30 mouse cellular contexts compared by ENCODE assay signal in genomic region chr3:55181766-55182165, GRCm38 (mm10). TPM values are rescaled to one million over a fixed set of nuclear protein-coding genes. Genes with fewer than 3 reads are reported as not detected.
DNase-seq lines count a peak whose midpoint lies in the region; ATAC-seq and TF ChIP-seq lines count a peak whose summit lies in the region.
"Had no signal": no experiment of that assay in that cellular context is flagged by ENCODE, and none has a peak within 500 bp of the region (broad histone marks: within the 10 kb centered on the region; RNA-seq: fewer than 3 reads in every experiment).

Gene Sohlh2 (plus strand): TSS chr3:55182028.

- no peak within 1 kb of the TSS for H3K4me3 ChIP-seq in hindbrain, embryonic 14.5 days (replicated peaks; ENCODE audit: low read length)
- H3K4me3 ChIP-seq in hindbrain, embryonic 11.5 days (ENCODE audit: low read depth, low read length) = no peak within 1 kb of the TSS
- peak within 1 kb of the TSS; percentile 76 for H3K4me3 ChIP-seq in E14TG2a.4 (replicated peaks; ENCODE audit: low read length)
- peak within 1 kb of the TSS; percentile 60 to 75 for H3K4me3 ChIP-seq in ES-E14 (ENCODE audit: insufficient read depth in 1 of 2, low read depth in 1 of 2, low read length in 2 of 2, poor library complexity in 1 of 2, severe bottlenecking in 1 of 2)
- H3K4me3 ChIP-seq in stomach, embryonic 15.5 days (replicated peaks) = no peak within 1 kb of the TSS
- H3K4me3 ChIP-seq: erythroblast, embryonic 14.5 days; forebrain, embryonic 12.5 days; heart, embryonic 15.5 days; layer of hippocampus, adult 2 months; limb, embryonic 13.5 days; liver, embryonic 12.5 days; neural tube, embryonic 15.5 days had no signal

- H3K36me3 ChIP-seq in hindbrain, embryonic 14.5 days (replicated peaks; ENCODE audit: control insufficient read depth, insufficient read depth) = no peaks in the 10 kb centered on the region
- no peaks in the 10 kb centered on the region for H3K36me3 ChIP-seq in hindbrain, embryonic 11.5 days (ENCODE audit: control insufficient read depth, insufficient read depth, low read length)
- H3K36me3 ChIP-seq in E14TG2a.4 (ENCODE audit: insufficient read depth, low read length) (no peaks in the 10 kb centered on the region), ES-E14 (ENCODE audit: control insufficient read depth, insufficient read depth, low read length, poor library complexity, severe bottlenecking) (no peaks in the 10 kb centered on the region)
- H3K36me3 ChIP-seq in stomach, embryonic 15.5 days = no peaks in the 10 kb centered on the region
- H3K36me3 ChIP-seq: forebrain, embryonic 12.5 days; heart, embryonic 15.5 days; limb, embryonic 13.5 days; liver, embryonic 12.5 days; neural tube, embryonic 15.5 days had no signal

- H3K27me3 ChIP-seq in hindbrain, embryonic 14.5 days (ENCODE audit: control insufficient read depth, insufficient read depth, low read length) = no peaks in the 10 kb centered on the region
- H3K27me3 ChIP-seq in hindbrain, embryonic 11.5 days (ENCODE audit: control insufficient read depth, insufficient read depth, low read length) = no peaks in the 10 kb centered on the region
- peaks cover 27% of the 10 kb centered on the region for H3K27me3 ChIP-seq in E14TG2a.4 (ENCODE audit: insufficient read depth, low read length)
- H3K27me3 ChIP-seq in stomach, embryonic 15.5 days (replicated peaks) = no peaks in the 10 kb centered on the region
- H3K27me3 ChIP-seq: forebrain, embryonic 12.5 days; heart, embryonic 15.5 days; limb, embryonic 13.5 days; liver, embryonic 12.5 days; neural tube, embryonic 15.5 days had no signal

- no peak within 1 kb of the TSS for H3K4me2 ChIP-seq in hindbrain, embryonic 14.5 days (replicated peaks)
- no peak within 1 kb of the TSS for H3K4me2 ChIP-seq in hindbrain, embryonic 11.5 days (replicated peaks; ENCODE audit: low read depth, low read length)
- no peak within 1 kb of the TSS for H3K4me2 ChIP-seq in stomach, embryonic 15.5 days
- H3K4me2 ChIP-seq: forebrain, embryonic 12.5 days; heart, embryonic 15.5 days; limb, embryonic 13.5 days; liver, embryonic 12.5 days; neural tube, embryonic 15.5 days had no signal

- ATAC-seq in hindbrain, embryonic 14.5 days (ENCODE audit: low FRiP score) = 0 out of 2 replicates have a peak, but pooled peaks have one; percentile 40
- ATAC-seq in hindbrain, embryonic 11.5 days (ENCODE audit: low FRiP score) = no peak
- ATAC-seq in stomach, embryonic 15.5 days (ENCODE audit: insufficient read depth, low FRiP score, low read depth) = peak; percentile 60; the same call in 1 of the 2 replicates
- ATAC-seq: intestine, postnatal 0 days; liver, embryonic 12.5 days had no signal

- no peak within 1 kb of the TSS for H3K9ac ChIP-seq in hindbrain, embryonic 14.5 days
- no peak within 1 kb of the TSS for H3K9ac ChIP-seq in hindbrain, embryonic 11.5 days (ENCODE audit: low read depth, low read length)
- peak within 1 kb of the TSS; percentile 46; the same call in 1 of the 2 replicates for H3K9ac ChIP-seq in ES-E14 (ENCODE audit: insufficient read depth, low read depth, low read length, poor library complexity, severe bottlenecking)
- no peak within 1 kb of the TSS for H3K9ac ChIP-seq in stomach, embryonic 15.5 days
- H3K9ac ChIP-seq: forebrain, embryonic 12.5 days; heart, embryonic 15.5 days; limb, embryonic 13.5 days; liver, embryonic 12.5 days; neural tube, embryonic 15.5 days had no signal

- TF ChIP-seq CTCF in E14TG2a.4 (conservative IDR thresholded peaks at IDR 0.05; ENCODE audit: low read length) = no peak

- in situ Hi-C loops in ES-E14 (cut with MboI; ENCODE audit: low sequenced_read_pairs in 2 of 2, unreplicated experiment in 2 of 2) = no loop called here

- no peaks in the 10 kb centered on the region for H3K9me3 ChIP-seq in hindbrain, embryonic 14.5 days (ENCODE audit: control insufficient read depth, low read length)
- H3K9me3 ChIP-seq in hindbrain, embryonic 11.5 days (ENCODE audit: control insufficient read depth, low read length) = no peaks in the 10 kb centered on the region
- H3K9me3 ChIP-seq in E14TG2a.4 (ENCODE audit: low read length) (no peaks in the 10 kb centered on the region), ES-E14 (ENCODE audit: control insufficient read depth, insufficient read depth, low read depth, low read length) (no peaks in the 10 kb centered on the region)
- no peaks in the 10 kb centered on the region for H3K9me3 ChIP-seq in stomach, embryonic 15.5 days
- H3K9me3 ChIP-seq: forebrain, embryonic 12.5 days; heart, embryonic 15.5 days; limb, embryonic 13.5 days; liver, embryonic 12.5 days; neural tube, embryonic 15.5 days had no signal

- no peak within 1 kb of the TSS for H3K27ac ChIP-seq in hindbrain, embryonic 14.5 days
- H3K27ac ChIP-seq in hindbrain, embryonic 11.5 days (ENCODE audit: low read depth, low read length) = no peak within 1 kb of the TSS
- H3K27ac ChIP-seq in ES-E14 (ENCODE audit: insufficient read depth, low read depth, low read length, poor library complexity, severe bottlenecking) = no peak within 1 kb of the TSS
- no peak within 1 kb of the TSS for H3K27ac ChIP-seq in stomach, embryonic 15.5 days
- H3K27ac ChIP-seq: forebrain, embryonic 12.5 days; heart, embryonic 15.5 days; layer of hippocampus, adult 2 months; limb, embryonic 13.5 days; liver, embryonic 12.5 days; neural tube, embryonic 15.5 days had no signal

- WGBS in hindbrain, embryonic 14.5 days = 93% methylated on average over 22 of the region's 22 CpGs
- 91% methylated on average over 22 of the region's 22 CpGs for WGBS in hindbrain, embryonic 11.5 days
- WGBS in stomach, embryonic 15.5 days = 94% methylated on average over 22 of the region's 22 CpGs

- H3K4me1 ChIP-seq in hindbrain, embryonic 14.5 days (replicated peaks; ENCODE audit: control insufficient read depth, insufficient read depth, low read length) = no peaks in the 10 kb centered on the region
- H3K4me1 ChIP-seq in hindbrain, embryonic 11.5 days (replicated peaks; ENCODE audit: control insufficient read depth, insufficient read depth, low read length) = no peaks in the 10 kb centered on the region
- peaks cover 21% of the 10 kb centered on the region for H3K4me1 ChIP-seq in E14TG2a.4 (replicated peaks; ENCODE audit: low read depth, low read length)
- no peaks in the 10 kb centered on the region for H3K4me1 ChIP-seq in ES-E14 (ENCODE audit: control insufficient read depth in 2 of 2, insufficient read depth in 2 of 2, low read length in 2 of 2, poor library complexity in 1 of 2)
- no peaks in the 10 kb centered on the region for H3K4me1 ChIP-seq in stomach, embryonic 15.5 days
- H3K4me1 ChIP-seq: forebrain, embryonic 12.5 days; heart, embryonic 15.5 days; limb, embryonic 13.5 days; liver, embryonic 12.5 days; neural tube, embryonic 15.5 days had no signal

- DNase-seq in hindbrain, embryonic 14.5 days (ENCODE audit: low spot score) = no peak
- DNase-seq in hindbrain, embryonic 11.5 days (ENCODE audit: low spot score) = no peak
- DNase-seq in ES-E14 (ENCODE audit: low read depth, low spot score) = no peak
- no peak for DNase-seq in right cerebral cortex, postnatal 36 days (ENCODE audit: low spot score in 2 of 2)
- DNase-seq in right cerebral cortex, adult 18-20 months = no peak
- no peak for DNase-seq in adrenal gland, postnatal 10 days
- DNase-seq: adrenal gland, postnatal 14 days; cerebellum, adult 2 months; cerebellum, postnatal 25 days; gastrocnemius, postnatal 25 days; heart, adult 18-20 months; heart, postnatal 4 days; kidney, postnatal 25 days; layer of hippocampus, postnatal 36 days; lung, adult 18-20 months; lung, postnatal 10 days; thymus, adult 2 months; thymus, postnatal 4 days had no signal

TF ChIP-seq in ES-E14, 5 proteins besides CTCF, POLR2A, EP300 and RAD21:
- no peak for TF ChIP-seq ZNF384 (IDR thresholded peaks at IDR 0.05; ENCODE audit: low read depth, low read length)

RNA-seq across cellular contexts. Expression of gene Sohlh2, which starts in this region (rescaled TPM):
- polyA plus RNA-seq in hindbrain, embryonic 14.5 days (2014; fragmentation: Nextera tagmentation; extraction: Ambion mirVana) = 0.13 TPM in 1 of 2 replicates, not detected in the other
- not detected in 2 replicates for polyA plus RNA-seq in hindbrain, embryonic 11.5 days (2014; fragmentation: Nextera tagmentation; extraction: Ambion mirVana)
- 8.9 and 14.1 TPM in 2 replicates for total RNA-seq in ES-E14 (2012; rRNA removed)
- not detected in 2 replicates for polyA plus RNA-seq in stomach, embryonic 15.5 days (2015; fragmentation: Nextera tagmentation; extraction: Ambion mirVana)
- total RNA-seq in adrenal gland, postnatal 10 days (2021) = not detected
- total RNA-seq: adrenal gland, postnatal 14 days; gastrocnemius, postnatal 25 days; heart, adult 18-20 months; layer of hippocampus, adult 2 months; layer of hippocampus, postnatal 36 days; left cerebral cortex, postnatal 10 days had no signal
- polyA plus RNA-seq: cerebellum, adult 2 months; erythroblast, embryonic 14.5 days; forebrain, embryonic 12.5 days; intestine, postnatal 0 days; kidney, embryonic 14.5 days; limb, embryonic 13.5 days; liver, embryonic 12.5 days; neural tube, embryonic 15.5 days had no signal

Comparison
In these comparisons a context has a peak if more than half of its experiments do, and no peak if none do; other contexts are left out.
1. Peak in ATAC-seq in hindbrain, embryonic 14.5 days; RNA of the gene not detected or under 1 TPM.
2. Peak in ATAC-seq in stomach, embryonic 15.5 days; RNA of the gene not detected or under 1 TPM.
3. H3K4me3 ChIP-seq: peak in E14TG2a.4 (single experiment) and ES-E14 (2 of 2); none in hindbrain, embryonic 14.5 days (single experiment), hindbrain, embryonic 11.5 days (single experiment) and stomach, embryonic 15.5 days (single experiment).